Mouse (Mus musculus) MEL (cell line): Measurements from ENCODE around the gene Otud7b. TPM values are rescaled to one million over a fixed set of nuclear protein-coding genes. Genes with fewer than 3 reads are reported as not detected.

Experiments
- DNase-seq: peaks from one replicate; pipeline ENCODE4 v3.0.0; 2011; ENCODE audit warnings: low read depth, low spot score
- H3K27ac ChIP-seq: 2 replicates; pipeline ENCODE4 v1.5.1; 2012; ENCODE audit warnings: low read depth, mild to moderate bottlenecking, control low read depth, low read length, moderate library complexity; ENCODE audit not compliant: control insufficient read depth
- H3K27me3 ChIP-seq, 2 experiments: fragments of 150-350 bp in 1 of 2; sonication (generic) in 1 of 2; 2 replicates each; pipeline ENCODE4 v1.6.1; 2012; ENCODE audit warnings: low read length in 2 of 2, mild to moderate bottlenecking in 2 of 2, improper control_type of control experiment in 1 of 2, moderate library complexity in 1 of 2; ENCODE audit not compliant: insufficient read depth in 2 of 2, control insufficient read depth in 1 of 2
- H3K36me3 ChIP-seq, 2 experiments: 2 replicates each; pipeline ENCODE4 v1.6.1; 2012 to 2014; ENCODE audit warnings: low read length in 2 of 2, improper control_type of control experiment in 1 of 2, inconsistent platforms in 1 of 2, mild to moderate bottlenecking in 1 of 2; ENCODE audit not compliant: insufficient read depth in 2 of 2, control insufficient read depth in 1 of 2
- H3K4me1 ChIP-seq, 2 experiments: fragments of 150-350 bp in 1 of 2; sonication (generic) in 1 of 2; 2 replicates each; pipeline ENCODE4 v1.6.1; 2012; ENCODE audit warnings: low read length in 2 of 2, improper control_type of control experiment in 1 of 2, mild to moderate bottlenecking in 1 of 2; ENCODE audit not compliant: insufficient read depth in 2 of 2, control insufficient read depth in 1 of 2
- H3K4me3 ChIP-seq, 2 experiments: fragments of 150-350 bp in 1 of 2; sonication (generic) in 1 of 2; 2 replicates each; pipeline ENCODE4 v1.5.1; 2012; ENCODE audit warnings: low read depth in 2 of 2, low read length in 2 of 2, mild to moderate bottlenecking in 2 of 2, moderate library complexity in 2 of 2, control low read depth in 1 of 2, improper control_type of control experiment in 1 of 2; ENCODE audit not compliant: control insufficient read depth in 1 of 2, insufficient read depth in 1 of 2
- H3K79me2 ChIP-seq: 2 replicates; pipeline ENCODE4 v1.6.1; 2012; ENCODE audit warnings: mild to moderate bottlenecking, low read length, moderate library complexity; ENCODE audit not compliant: control insufficient read depth, poor library complexity, insufficient read depth
- H3K9ac ChIP-seq: 2 replicates; pipeline ENCODE4 v1.6.1; 2012; ENCODE audit warnings: low read depth, mild to moderate bottlenecking, control low read depth, low read length, moderate library complexity; ENCODE audit not compliant: control insufficient read depth, poor library complexity, severe bottlenecking
- H3K9me3 ChIP-seq: fragments of 150-350 bp; sonication (generic); replicated peaks from 2 replicates; pipeline ENCODE4 v1.6.1; 2012; ENCODE audit warnings: mild to moderate bottlenecking, low read length, improper control_type of control experiment, moderate library complexity; ENCODE audit not compliant: insufficient read depth
- BHLHE40 ChIP-seq: IDR thresholded peaks from 2 replicates; pipeline ENCODE4 v1.6.1; 2012; ENCODE audit warnings: low read depth, mild to moderate bottlenecking, inconsistent platforms, low read length, improper control_type of control experiment, borderline replicate concordance
- CHD1 ChIP-seq: IDR thresholded peaks from 2 replicates; pipeline ENCODE4 v1.6.1; 2012; ENCODE audit warnings: low read depth, mild to moderate bottlenecking, inconsistent platforms, low read length, improper control_type of control experiment
- CTCF ChIP-seq, 3 experiments: IDR thresholded peaks in 2 of 3; conservative IDR thresholded peaks in 1 of 3; 2 replicates each; pipeline ENCODE4 v1.5.1; 2011 to 2012; ENCODE audit warnings: low read length in 3 of 3, low read depth in 2 of 3, mild to moderate bottlenecking in 2 of 3, improper control_type of control experiment in 1 of 3, inconsistent platforms in 1 of 3, mixed read lengths in 1 of 3, moderate library complexity in 1 of 3; ENCODE audit not compliant: control insufficient read depth in 1 of 3, insufficient read depth in 1 of 3, poor library complexity in 1 of 3, severe bottlenecking in 1 of 3
- E2F4 ChIP-seq: IDR thresholded peaks from 2 replicates; pipeline ENCODE4 v1.6.1; 2011; ENCODE audit warnings: low read depth, low read length, improper control_type of control experiment, borderline replicate concordance
- EP300 ChIP-seq, 2 experiments: IDR thresholded peaks; 2 replicates each; pipeline ENCODE4 v1.6.1; 2011; ENCODE audit warnings: improper control_type of control experiment in 2 of 2, low read length in 2 of 2, low read depth in 1 of 2, mild to moderate bottlenecking in 1 of 2
- ETS1 ChIP-seq: IDR thresholded peaks from 2 replicates; pipeline ENCODE4 v1.6.1; 2012; ENCODE audit warnings: low read depth, mild to moderate bottlenecking, inconsistent platforms, low read length, improper control_type of control experiment, moderate library complexity
- GABPA ChIP-seq: IDR thresholded peaks from 2 replicates; pipeline ENCODE4 v1.6.1; 2012; ENCODE audit warnings: low read depth, mild to moderate bottlenecking, inconsistent platforms, low read length, improper control_type of control experiment, moderate library complexity
- GATA1 ChIP-seq: IDR thresholded peaks from 2 replicates; pipeline ENCODE4 v1.6.1; 2011; ENCODE audit warnings: low read depth, low read length, improper control_type of control experiment
- HCFC1 ChIP-seq: IDR thresholded peaks from 2 replicates; pipeline ENCODE4 v1.6.1; 2012; ENCODE audit warnings: low read depth, mild to moderate bottlenecking, inconsistent platforms, low read length, improper control_type of control experiment, moderate library complexity
- JUND ChIP-seq: IDR thresholded peaks from 2 replicates; pipeline ENCODE4 v1.6.1; 2011; ENCODE audit warnings: low read depth, mild to moderate bottlenecking, improper control_type of control experiment, low read length
- KAT2A ChIP-seq: conservative IDR thresholded peaks from 2 replicates; pipeline ENCODE4 v1.6.1; 2012; ENCODE audit warnings: low read depth, low read length, improper control_type of control experiment, inconsistent platforms
- MAFK ChIP-seq: IDR thresholded peaks from 2 replicates; pipeline ENCODE4 v1.6.1; 2011; ENCODE audit warnings: low read depth, mild to moderate bottlenecking, low read length, improper control_type of control experiment, borderline replicate concordance
- MAX ChIP-seq: IDR thresholded peaks from 2 replicates; pipeline ENCODE4 v1.6.1; 2011; ENCODE audit warnings: low read length, improper control_type of control experiment
- MAZ ChIP-seq: IDR thresholded peaks from 2 replicates; pipeline ENCODE4 v1.6.1; 2012; ENCODE audit warnings: low read depth, mild to moderate bottlenecking, inconsistent platforms, low read length, improper control_type of control experiment
- MEF2A ChIP-seq: IDR thresholded peaks from 2 replicates; pipeline ENCODE4 v1.6.1; 2014; ENCODE audit warnings: low read depth, mild to moderate bottlenecking, inconsistent platforms, low read length, improper control_type of control experiment; ENCODE audit not compliant: poor library complexity, insufficient replicate concordance, severe bottlenecking; ENCODE audit errors: extremely low read depth
- MXI1 ChIP-seq: IDR thresholded peaks from 2 replicates; pipeline ENCODE4 v1.6.1; 2011; ENCODE audit warnings: mild to moderate bottlenecking, low read depth, low read length, improper control_type of control experiment
- MYB ChIP-seq: IDR thresholded peaks from 2 replicates; pipeline ENCODE4 v1.6.1; 2011; ENCODE audit warnings: mild to moderate bottlenecking, low read depth, low read length, improper control_type of control experiment
- MYC ChIP-seq: IDR thresholded peaks from 2 replicates; pipeline ENCODE4 v1.6.1; 2011; ENCODE audit warnings: low read depth, mild to moderate bottlenecking, low read length, improper control_type of control experiment, moderate library complexity
- NELFE ChIP-seq: IDR thresholded peaks from 2 replicates; pipeline ENCODE4 v1.6.1; 2011; ENCODE audit warnings: low read depth, low read length, improper control_type of control experiment
- NRF1 ChIP-seq: IDR thresholded peaks from 2 replicates; pipeline ENCODE4 v1.6.1; 2014; ENCODE audit warnings: low read depth, mild to moderate bottlenecking, inconsistent platforms, low read length, improper control_type of control experiment, moderate library complexity; ENCODE audit not compliant: poor library complexity, insufficient read depth, severe bottlenecking
- POLR2A ChIP-seq, 2 experiments: IDR thresholded peaks; 2 replicates each; pipeline ENCODE4 v1.6.1; 2011 to 2012; ENCODE audit warnings: low read length in 2 of 2, mild to moderate bottlenecking in 2 of 2, control low read depth in 1 of 2, improper control_type of control experiment in 1 of 2, low read depth in 1 of 2, moderate library complexity in 1 of 2; ENCODE audit not compliant: control insufficient read depth in 1 of 2, insufficient read depth in 1 of 2, poor library complexity in 1 of 2
- POLR2AphosphoS2 ChIP-seq: IDR thresholded peaks from 2 replicates; pipeline ENCODE4 v1.6.1; 2011; ENCODE audit warnings: low read length, improper control_type of control experiment
- POLR2AphosphoS5 ChIP-seq: IDR thresholded peaks from 2 replicates; pipeline ENCODE4 v1.6.1; 2012; ENCODE audit warnings: low read depth, borderline replicate concordance, mild to moderate bottlenecking, inconsistent platforms, low read length, moderate library complexity, mixed read lengths
- RAD21 ChIP-seq: IDR thresholded peaks from 2 replicates; pipeline ENCODE4 v1.6.1; 2011; ENCODE audit warnings: mild to moderate bottlenecking, low read depth, low read length, improper control_type of control experiment
- SIN3A ChIP-seq: IDR thresholded peaks from 2 replicates; pipeline ENCODE4 v1.6.1; 2012; ENCODE audit warnings: low read length, improper control_type of control experiment, inconsistent platforms
- SMC3 ChIP-seq: IDR thresholded peaks from 2 replicates; pipeline ENCODE4 v1.6.1; 2011; ENCODE audit warnings: low read depth, low read length, improper control_type of control experiment
- TAL1 ChIP-seq: IDR thresholded peaks from 2 replicates; pipeline ENCODE4 v1.6.1; 2012; ENCODE audit warnings: mild to moderate bottlenecking, inconsistent platforms, low read length, moderate library complexity, mixed read lengths
- TBP ChIP-seq: IDR thresholded peaks from 2 replicates; pipeline ENCODE4 v1.8.0; 2011; ENCODE audit warnings: low read depth, low read length, improper control_type of control experiment
- TCF12 ChIP-seq: IDR thresholded peaks from 2 replicates; pipeline ENCODE4 v1.6.1; 2014; ENCODE audit warnings: low read depth, mild to moderate bottlenecking, inconsistent platforms, low read length, improper control_type of control experiment, moderate library complexity
- UBTF ChIP-seq: IDR thresholded peaks from 2 replicates; pipeline ENCODE4 v1.6.1; 2012; ENCODE audit warnings: low read depth, mild to moderate bottlenecking, inconsistent platforms, low read length, improper control_type of control experiment, moderate library complexity, borderline replicate concordance; ENCODE audit not compliant: insufficient read depth
- USF1 ChIP-seq: IDR thresholded peaks from 2 replicates; pipeline ENCODE4 v1.6.1; 2014; ENCODE audit warnings: low read depth, mild to moderate bottlenecking, inconsistent platforms, low read length, improper control_type of control experiment, moderate library complexity
- USF2 ChIP-seq, 2 experiments: IDR thresholded peaks; 2 replicates each; pipeline ENCODE4 v1.6.1; 2011 to 2012; ENCODE audit warnings: improper control_type of control experiment in 2 of 2, low read length in 2 of 2, borderline replicate concordance in 1 of 2, inconsistent platforms in 1 of 2, low read depth in 1 of 2, mild to moderate bottlenecking in 1 of 2; ENCODE audit not compliant: insufficient read depth in 1 of 2
- ZC3H11A ChIP-seq: IDR thresholded peaks from 2 replicates; pipeline ENCODE4 v1.6.1; 2012; ENCODE audit warnings: low read depth, mild to moderate bottlenecking, inconsistent platforms, low read length, improper control_type of control experiment
- ZKSCAN1 ChIP-seq: IDR thresholded peaks from 2 replicates; pipeline ENCODE4 v1.6.1; 2012; ENCODE audit warnings: low read depth, mild to moderate bottlenecking, inconsistent platforms, low read length, improper control_type of control experiment, moderate library complexity
- ZMIZ1 ChIP-seq: IDR thresholded peaks from 2 replicates; pipeline ENCODE4 v1.6.1; 2012; ENCODE audit warnings: low read depth, mild to moderate bottlenecking, inconsistent platforms, low read length, improper control_type of control experiment, moderate library complexity
- ZNF384 ChIP-seq: IDR thresholded peaks from 2 replicates; pipeline ENCODE4 v1.6.1; 2012; ENCODE audit warnings: low read depth, mild to moderate bottlenecking, inconsistent platforms, low read length, improper control_type of control experiment
- polyA plus RNA-seq, 2 experiments: library from polyadenylated mRNA; stranded (reverse) in 1 of 2; unstranded in 1 of 2; fragments of >175 nt in 1 of 2; fragments of >200 nt in 1 of 2; gene quantifications; 2 replicates each; pipeline versions ENCODE4 v1.2.1 to v1.2.4; 2012; ENCODE audit warnings: low replicate concordance in 2 of 2, low read depth in 1 of 2; ENCODE audit not compliant: insufficient read length in 2 of 2, insufficient read depth in 1 of 2, missing spikeins in 1 of 2
- total RNA-seq: library from RNA; depleted of rRNA; stranded (reverse); fragments of 300-350 nt; gene quantifications from 2 replicates; pipeline ENCODE4 v1.2.3, GENCODE M21; 2012

Gene Otud7b
- total and polyA plus RNA-seq, 3 experiments = 17.9 to 25.8 (median 24.4) TPM

DNA sequence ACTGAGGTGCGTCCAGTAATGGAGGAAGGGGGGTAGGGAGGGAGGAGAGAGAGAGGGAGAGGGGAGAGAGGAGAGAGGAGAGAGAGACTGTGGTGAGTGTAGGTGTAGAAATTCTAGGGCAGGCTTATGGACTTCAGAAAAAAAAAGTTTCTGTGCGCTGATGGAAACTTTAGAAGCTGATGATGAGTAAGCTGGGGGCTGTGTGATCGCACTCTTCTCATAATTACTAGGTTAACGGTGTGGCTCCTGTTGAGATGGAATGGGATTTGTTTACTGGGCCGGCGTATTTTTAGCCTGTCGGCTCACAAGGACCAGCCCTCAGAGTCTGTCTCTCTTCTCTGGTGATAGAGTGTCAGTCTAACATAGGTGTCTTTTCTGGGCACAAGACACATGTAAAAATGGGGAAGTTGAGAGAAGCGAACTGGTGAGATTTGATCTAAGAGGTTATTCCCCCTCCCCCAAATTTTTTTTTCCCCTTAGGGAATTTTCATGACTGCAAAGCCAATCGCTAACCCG, 963 bp downstream of the Otud7b start:
- H3K9ac ChIP-seq = peak overlapping the region; percentile 93
- no peaks in the 10 kb centered on the region for H3K27me3 ChIP-seq
- H3K36me3 ChIP-seq = peaks cover 0 to 31% of the 10 kb centered on the region in 2 experiments; a peak in 2 of 4 replicates
- peaks cover 14% of the 10 kb centered on the region for H3K79me2 ChIP-seq
- no peaks in the 10 kb centered on the region for H3K9me3 ChIP-seq
- DNase-seq = peak; percentile 90
- H3K4me1 ChIP-seq = peaks cover 16 to 22% of the 10 kb centered on the region in 2 experiments; a peak in 3 of 4 replicates
- peak overlapping the region; percentile 75 for H3K27ac ChIP-seq
- H3K4me3 ChIP-seq = peak overlapping the region; percentile 90 to 93
- TF ChIP-seq MAFK (no peak), NELFE (peak; percentile 51), SMC3 (no peak), BHLHE40 (peak; percentile 80; the same call in 1 of the 2 replicates), E2F4 (no peak), POLR2AphosphoS2 (peak; percentile 43), RAD21 (no peak; the same call in 1 of the 2 replicates), UBTF (no peak), MEF2A (peak; percentile 73; the same call in 1 of the 2 replicates), CHD1 (peak; percentile 82; the same call in 1 of the 2 replicates), MXI1 (peak; percentile 94), USF2 (IDR thresholded peaks at IDR 0.05; ENCODE audit: borderline replicate concordance in 1 of 2, insufficient read depth in 1 of 2, low read depth in 1 of 2, low read length in 2 of 2) (no peak), POLR2A (IDR thresholded peaks at IDR 0.05; ENCODE audit: control insufficient read depth in 1 of 2, insufficient read depth in 1 of 2, low read depth in 1 of 2, low read length in 2 of 2, poor library complexity in 1 of 2) (peak in 1 of 2 experiments; percentile 68; a peak in 2 of 4 replicates), ZKSCAN1 (no peak), MYC (peak; percentile 98), POLR2AphosphoS5 (no peak), ZNF384 (peak; percentile 97), USF1 (peak; percentile 36; the same call in 1 of the 2 replicates), GATA1 (peak; percentile 80), HCFC1 (peak; percentile 67; the same call in 1 of the 2 replicates), ZMIZ1 (0 out of 2 replicates have a peak, but pooled peaks have one; percentile 36), ZC3H11A (no peak), CTCF (IDR thresholded peaks at IDR 0.05 in 2 of 3, conservative IDR thresholded peaks at IDR 0.05 in 1 of 3; ENCODE audit: control insufficient read depth in 1 of 3, insufficient read depth in 1 of 3, low read depth in 2 of 3, low read length in 3 of 3, poor library complexity in 1 of 3, severe bottlenecking in 1 of 3) (no peak), TBP (peak; percentile 86), EP300 (IDR thresholded peaks at IDR 0.05; ENCODE audit: low read depth in 1 of 2, low read length in 2 of 2) (peak; percentile 56 to 84), MAX (peak; percentile 87), JUND (no peak), ETS1 (peak; percentile 88), SIN3A (peak; percentile 91), MAZ (peak; percentile 40; the same call in 1 of the 2 replicates), KAT2A (peak; percentile 45; the same call in 1 of the 2 replicates), GABPA (no peak), TAL1 (no peak), NRF1 (no peak), MYB (no peak), TCF12 (peak; percentile 56; the same call in 1 of the 2 replicates)
